Mouse (Mus musculus): ENCODE measurements around the gene Msmp. TPM values are rescaled to one million over a fixed set of nuclear protein-coding genes. Genes with fewer than 3 reads are reported as not detected.

Msmp gene
- not detected in 2 replicates for polyA plus RNA-seq (2012; ENCODE audit: insufficient read depth, insufficient read length, missing spikeins)

DNA sequence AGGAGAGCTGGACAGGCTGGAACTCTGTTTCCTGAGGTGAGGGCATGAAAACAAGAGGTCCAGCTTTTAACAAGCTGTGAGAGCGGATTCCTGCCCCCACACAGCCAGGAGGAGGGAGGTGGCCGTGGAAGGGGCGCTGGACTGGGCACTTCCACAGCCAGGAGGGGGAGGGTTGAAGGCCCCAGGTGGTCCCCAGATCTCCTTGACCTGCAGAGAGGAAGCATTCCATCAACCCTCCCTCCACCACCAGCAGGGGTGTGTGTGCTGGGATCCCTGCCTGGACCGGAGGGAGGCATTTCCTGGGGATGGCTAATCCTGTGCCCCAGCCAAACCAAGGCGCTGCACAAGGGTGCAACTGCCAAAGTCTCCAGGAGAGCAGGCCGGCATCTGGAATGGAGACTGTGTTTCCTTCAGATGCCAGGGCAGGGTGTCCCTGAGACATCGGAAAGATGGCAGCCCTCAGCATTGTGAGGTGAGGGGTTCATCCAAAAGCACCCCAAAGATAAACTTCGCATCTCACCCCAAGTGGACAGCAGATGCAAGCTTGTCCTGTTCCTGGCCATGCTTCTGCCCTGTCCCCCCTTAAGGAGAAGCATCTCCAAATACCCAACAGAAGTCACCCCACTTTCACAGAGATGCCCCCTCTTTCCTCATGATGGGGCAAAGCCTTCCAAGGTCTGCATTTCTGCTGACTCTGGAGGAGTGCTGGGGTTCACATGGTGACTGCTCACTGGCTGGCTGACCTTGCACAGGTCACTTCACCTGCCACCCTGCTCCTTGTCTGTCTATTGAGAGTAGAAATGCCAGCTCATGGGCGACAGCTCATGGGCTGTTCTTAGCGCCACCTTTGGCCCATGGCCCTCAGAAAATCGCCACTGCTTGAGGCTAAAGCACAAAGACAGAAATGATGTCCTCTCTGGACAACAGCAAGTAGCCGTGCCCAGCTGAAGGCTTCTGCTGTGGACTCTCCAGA, at the start of gene Msmp:
Gene Msmp (minus strand): TSS at position 51 of the 973 bp plus-strand sequence.
- Histone ChIP-seq H3K4me1 (ENCODE audit: control insufficient read depth, insufficient read depth, low read length) (peaks cover 4% of the 10 kb centered on the region; the same call in 1 of the 2 replicates), H3K27ac (ENCODE audit: insufficient read depth, low read depth, low read length) (no peak within 1 kb of the TSS), H3K4me3 (ENCODE audit: insufficient read depth, low read length) (no peak within 1 kb of the TSS)
- TF ChIP-seq CTCF (IDR thresholded peaks at IDR 0.05; ENCODE audit: low read depth, low read length): no peak
- no peak for TF ChIP-seq POLR2A (IDR thresholded peaks at IDR 0.05; ENCODE audit: borderline replicate concordance, low read depth, low read length)

DNA sequence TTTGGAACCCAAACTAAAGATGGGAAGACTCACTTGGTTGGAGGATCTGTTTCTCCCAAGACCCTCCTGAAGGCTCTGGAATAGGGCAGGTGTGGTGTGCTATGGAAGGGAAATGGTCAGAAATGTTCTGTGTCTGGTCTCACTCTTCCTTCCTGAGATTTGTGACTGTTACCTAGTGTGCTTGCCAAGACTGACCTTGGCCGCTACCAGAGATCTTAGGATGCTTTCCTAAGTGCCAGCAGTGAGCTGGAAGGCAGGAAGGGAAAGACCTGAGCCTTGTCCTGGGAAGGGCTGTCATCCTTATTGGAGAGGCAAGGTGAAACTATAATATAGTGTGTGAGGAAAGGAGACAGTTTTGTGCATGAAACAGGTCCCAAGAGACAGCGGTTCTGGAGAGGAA, 49.4 kb upstream of the Msmp start:
- no peaks in the 10 kb centered on the region for H3K4me1 ChIP-seq (ENCODE audit: control insufficient read depth, insufficient read depth, low read length)
- no peak overlapping the region for H3K4me3 ChIP-seq (ENCODE audit: insufficient read depth, low read length)
- TF ChIP-seq CTCF (IDR thresholded peaks at IDR 0.05; ENCODE audit: low read depth, low read length) (no peak), POLR2A (IDR thresholded peaks at IDR 0.05; ENCODE audit: borderline replicate concordance, low read depth, low read length) (no peak)
- no peak overlapping the region for H3K27ac ChIP-seq (ENCODE audit: insufficient read depth, low read depth, low read length)

DNA sequence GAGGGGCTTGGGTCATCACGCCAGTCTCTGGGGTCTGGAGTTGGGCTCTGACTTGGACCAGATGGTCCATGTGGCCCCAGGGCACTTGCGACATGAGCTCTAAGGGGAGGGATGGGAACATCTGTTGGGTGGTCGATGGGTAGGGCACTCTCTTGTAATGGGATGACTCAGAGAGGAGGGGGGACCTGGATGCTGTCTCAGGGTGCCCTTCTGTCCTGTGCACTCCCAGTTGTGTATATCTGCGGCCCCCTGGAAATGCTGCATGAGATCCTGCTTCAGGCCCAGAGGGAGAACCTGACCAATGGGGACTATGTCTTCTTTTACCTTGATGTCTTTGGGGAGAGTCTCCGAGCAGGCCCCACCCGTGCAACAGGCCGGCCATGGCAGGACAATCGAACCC, 49.0 kb upstream of the Msmp start:
- no peak overlapping the region for H3K27ac ChIP-seq (ENCODE audit: insufficient read depth, low read depth, low read length)

GRCm38 (mm10) chr4:43631956-43632920, 47.9 kb upstream of the Msmp start:
- Histone ChIP-seq H3K27ac (ENCODE audit: insufficient read depth, low read depth, low read length) (no peak overlapping the region), H3K4me1 (ENCODE audit: control insufficient read depth, insufficient read depth, low read length) (no peaks in the 10 kb centered on the region), H3K4me3 (ENCODE audit: insufficient read depth, low read length) (no peak overlapping the region)
- TF ChIP-seq POLR2A (IDR thresholded peaks at IDR 0.05; ENCODE audit: borderline replicate concordance, low read depth, low read length): no peak
- no peak for TF ChIP-seq CTCF (IDR thresholded peaks at IDR 0.05; ENCODE audit: low read depth, low read length)

More for the DNA sequence above, 49.0 kb upstream of the Msmp start:
- no peaks in the 10 kb centered on the region for H3K4me1 ChIP-seq (ENCODE audit: control insufficient read depth, insufficient read depth, low read length)
- no peak overlapping the region for H3K4me3 ChIP-seq (ENCODE audit: insufficient read depth, low read length)
- TF ChIP-seq POLR2A (IDR thresholded peaks at IDR 0.05; ENCODE audit: borderline replicate concordance, low read depth, low read length) (no peak), CTCF (IDR thresholded peaks at IDR 0.05; ENCODE audit: low read depth, low read length) (no peak)

DNA sequence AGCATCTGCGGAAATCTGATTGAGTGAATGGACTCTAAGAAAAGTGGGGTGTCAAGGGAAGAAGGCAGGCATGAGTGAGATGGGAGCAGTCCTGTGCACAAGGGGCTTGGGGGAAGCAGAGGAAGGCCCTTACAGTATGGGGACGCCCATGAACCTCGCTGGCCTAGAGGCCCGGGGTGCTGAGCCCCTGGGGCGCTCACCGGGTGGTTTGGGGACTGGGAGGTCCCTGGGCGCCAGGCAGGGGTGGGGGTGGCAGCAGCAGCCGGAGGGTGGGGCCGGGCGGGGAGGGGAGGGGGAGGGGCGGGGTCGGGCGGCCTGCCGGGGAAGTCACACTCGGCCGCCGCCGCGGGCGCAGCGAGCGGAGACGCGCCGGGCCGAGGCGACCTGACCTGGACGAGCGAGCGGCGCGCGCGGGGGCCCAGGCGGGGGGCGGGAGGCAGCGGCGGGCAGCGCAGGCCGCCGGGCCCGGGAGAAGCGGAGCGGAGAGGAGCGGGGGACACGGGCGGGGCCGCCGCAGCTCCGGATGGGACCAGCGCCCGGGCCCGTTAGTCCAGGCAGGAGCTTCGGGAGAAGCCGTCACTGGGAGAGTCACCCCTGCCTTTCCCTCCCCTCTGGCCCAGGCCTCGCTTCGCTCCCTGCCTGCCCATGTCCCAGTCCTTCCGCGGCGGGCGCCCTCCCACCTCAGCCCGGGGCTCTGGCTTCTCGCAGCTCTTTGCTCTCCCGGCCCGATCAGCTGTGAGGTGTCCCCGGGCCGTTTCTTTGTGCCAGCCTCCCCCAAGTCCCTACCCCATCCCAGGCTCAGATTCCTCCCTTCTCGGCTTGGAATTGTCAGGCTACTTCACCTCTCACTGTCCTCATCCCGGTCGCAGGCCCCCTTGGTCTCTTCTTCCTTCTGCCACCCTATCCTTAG, 47.0 kb upstream of the Msmp start, which contains the start of gene Npr2:
Gene Npr2 (plus strand): TSS at position 890 of the 910 bp plus-strand sequence.
- no peaks in the 10 kb centered on the region for H3K4me1 ChIP-seq (ENCODE audit: control insufficient read depth, insufficient read depth, low read length)
- no peak for TF ChIP-seq CTCF (IDR thresholded peaks at IDR 0.05; ENCODE audit: low read depth, low read length)
- TF ChIP-seq POLR2A (IDR thresholded peaks at IDR 0.05; ENCODE audit: borderline replicate concordance, low read depth, low read length): no peak
- H3K4me3 ChIP-seq (ENCODE audit: insufficient read depth, low read length): peak within 1 kb of the TSS; percentile 28; the same call in 1 of the 2 replicates
- H3K27ac ChIP-seq (ENCODE audit: insufficient read depth, low read depth, low read length): no peak within 1 kb of the TSS

- Histone ChIP-seq H3K4me3 (ENCODE audit: insufficient read depth, low read length) (no peak overlapping the region), H3K27ac (ENCODE audit: insufficient read depth, low read depth, low read length) (no peak overlapping the region), H3K4me1 (ENCODE audit: control insufficient read depth, insufficient read depth, low read length) (no peaks in the 10 kb centered on the region)
- TF ChIP-seq POLR2A (IDR thresholded peaks at IDR 0.05; ENCODE audit: borderline replicate concordance, low read depth, low read length): no peak
- TF ChIP-seq CTCF (IDR thresholded peaks at IDR 0.05; ENCODE audit: low read depth, low read length): no peak
Observed at GRCm38 (mm10) chr4:43630671-43631045, 46.4 kb upstream of the Msmp start.

DNA sequence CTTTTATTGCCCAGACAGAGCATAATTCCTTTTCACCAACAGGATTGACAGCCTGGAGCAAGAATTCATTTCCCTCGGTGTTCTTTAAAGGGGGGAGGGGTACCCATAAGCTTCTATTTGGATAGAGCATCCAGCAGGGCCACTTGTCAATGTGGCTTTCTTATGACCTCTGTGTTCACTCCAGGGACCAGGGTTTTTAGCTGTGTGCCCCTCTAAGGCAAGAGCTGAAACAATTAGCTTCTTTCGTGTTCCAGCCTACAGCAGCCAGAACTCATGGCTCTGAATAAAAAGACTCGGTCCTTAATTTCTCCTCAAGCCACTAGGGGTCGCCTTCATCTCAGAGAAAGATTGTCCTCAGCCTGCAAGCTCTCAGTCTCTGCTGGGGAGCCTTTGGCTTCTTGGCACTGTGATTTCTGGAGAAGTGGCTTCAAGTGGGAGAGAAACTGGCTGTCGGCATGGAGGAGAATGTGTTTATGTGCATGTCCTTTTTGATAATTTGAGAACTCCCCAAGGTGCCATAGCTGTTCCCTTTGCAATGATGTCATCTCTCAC, 45.8 kb upstream of the Msmp start:
- Histone ChIP-seq H3K27ac (ENCODE audit: insufficient read depth, low read depth, low read length) (no peak overlapping the region), H3K4me1 (ENCODE audit: control insufficient read depth, insufficient read depth, low read length) (no peaks in the 10 kb centered on the region), H3K4me3 (ENCODE audit: insufficient read depth, low read length) (no peak overlapping the region)
- TF ChIP-seq POLR2A (IDR thresholded peaks at IDR 0.05; ENCODE audit: borderline replicate concordance, low read depth, low read length) (no peak), CTCF (IDR thresholded peaks at IDR 0.05; ENCODE audit: low read depth, low read length) (peak; percentile 67)

- no peak overlapping the region for H3K27ac ChIP-seq (ENCODE audit: insufficient read depth, low read depth, low read length)
- no peak for TF ChIP-seq POLR2A (IDR thresholded peaks at IDR 0.05; ENCODE audit: borderline replicate concordance, low read depth, low read length)
- H3K4me3 ChIP-seq (ENCODE audit: insufficient read depth, low read length): no peak overlapping the region
- H3K4me1 ChIP-seq (ENCODE audit: control insufficient read depth, insufficient read depth, low read length): no peaks in the 10 kb centered on the region
Observed at GRCm38 (mm10) chr4:43629106-43629817, 45.0 kb upstream of the Msmp start.
